In the genomic region with DNA sequence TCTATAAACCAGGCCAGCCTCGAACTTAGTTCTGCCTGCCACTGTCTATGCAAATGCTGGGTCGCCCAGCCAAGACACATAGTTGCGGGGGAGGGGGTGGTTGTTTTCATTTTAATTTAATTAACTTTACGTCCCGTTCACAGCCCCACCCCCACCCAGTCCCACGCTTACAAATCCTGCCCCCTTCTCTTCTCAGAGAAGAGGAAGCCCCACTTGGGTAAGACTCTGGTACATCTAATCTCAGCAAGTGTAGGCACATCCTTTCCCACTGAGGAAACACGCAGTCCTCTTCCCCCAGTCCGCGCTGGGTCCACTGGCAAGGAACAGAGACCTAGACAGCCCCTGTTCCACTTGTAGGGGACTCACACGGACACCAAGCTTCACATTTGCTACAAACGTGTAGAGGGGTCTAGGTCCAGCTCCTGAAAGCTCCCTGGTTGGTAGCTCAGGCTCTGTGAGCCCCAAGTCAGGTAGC, we compare ENCODE assay signal across 8 mouse cellular contexts. TPM values are rescaled to one million over a fixed set of nuclear protein-coding genes. Genes with fewer than 3 reads are reported as not detected.
A peak's percentile ranks its signal among the peaks of the same experiment; 100 is the strongest.
DNase-seq lines count a peak whose midpoint lies in the region; ATAC-seq and TF ChIP-seq lines count a peak whose summit lies in the region.

No protein-coding gene starts in this region.

- peak overlapping the region; percentile 95 for H3K27ac ChIP-seq in hindbrain, embryonic 14.5 days
- peak overlapping the region; percentile 91 for H3K27ac ChIP-seq in liver, postnatal 0 days (ENCODE audit: low read depth)

- 3% methylated on average over 11 of the region's 11 CpGs for WGBS in hindbrain, embryonic 14.5 days
- WGBS in liver, postnatal 0 days (ENCODE audit: insufficient replicate concordance), result 8% methylated on average over 11 of the region's 11 CpGs

- H3K27me3 ChIP-seq in hindbrain, embryonic 14.5 days (ENCODE audit: control insufficient read depth, insufficient read depth, low read length), result no peaks in the 10 kb centered on the region
- no peaks in the 10 kb centered on the region for H3K27me3 ChIP-seq in liver, postnatal 0 days (ENCODE audit: insufficient read depth, low read length)

- no peaks in the 10 kb centered on the region for H3K9me3 ChIP-seq in hindbrain, embryonic 14.5 days (ENCODE audit: control insufficient read depth, low read length)
- no peaks in the 10 kb centered on the region for H3K9me3 ChIP-seq in liver, postnatal 0 days (ENCODE audit: low read length)

- peak overlapping the region; percentile 89 for H3K4me3 ChIP-seq in hindbrain, embryonic 14.5 days (replicated peaks; ENCODE audit: low read length)
- H3K4me3 ChIP-seq in liver, postnatal 0 days (ENCODE audit: low read depth, low read length), result peak overlapping the region; percentile 66

- TF ChIP-seq EP300 in liver, postnatal 0 days (IDR thresholded peaks at IDR 0.05; ENCODE audit: low read depth), result no peak

- peak; percentile 30 for DNase-seq in cerebellum, adult 9-11 months
- no peak for DNase-seq in cerebellum, postnatal 14 days
- DNase-seq in thymus, postnatal 14 days, result peak; percentile 23
- DNase-seq in thymus, postnatal 25 days, result no peak
- no peak for DNase-seq in hindbrain, embryonic 14.5 days (ENCODE audit: low spot score)
- DNase-seq in liver, postnatal 0 days, result no peak
- peak; percentile 21 to 49 for DNase-seq in spleen, postnatal 36 days (ENCODE audit: low spot score in 2 of 2)
- no peak for DNase-seq in urinary bladder, adult 2 months (ENCODE audit: low spot score)

- H3K9ac ChIP-seq in hindbrain, embryonic 14.5 days, result peak overlapping the region; percentile 93
- peak overlapping the region; percentile 71 for H3K9ac ChIP-seq in liver, postnatal 0 days (replicated peaks)

- peak overlapping the region; percentile 93 for H3K4me2 ChIP-seq in hindbrain, embryonic 14.5 days (replicated peaks)
- H3K4me2 ChIP-seq in liver, postnatal 0 days (ENCODE audit: low read depth, low read length), result peak overlapping the region; percentile 96

- no peak for TF ChIP-seq CTCF in liver, postnatal 0 days (IDR thresholded peaks at IDR 0.05; ENCODE audit: low read depth)

- H3K4me1 ChIP-seq in hindbrain, embryonic 14.5 days (replicated peaks; ENCODE audit: control insufficient read depth, insufficient read depth, low read length), result peaks cover 19% of the 10 kb centered on the region
- H3K4me1 ChIP-seq in liver, postnatal 0 days (ENCODE audit: insufficient read depth), result peaks cover 15% of the 10 kb centered on the region

- H3K36me3 ChIP-seq in hindbrain, embryonic 14.5 days (replicated peaks; ENCODE audit: control insufficient read depth, insufficient read depth), result peaks cover 12% of the 10 kb centered on the region; the same call in 1 of the 2 replicates
- 0 out of 2 replicates have a peak, but pooled peaks cover 2% of the 10 kb centered on the region for H3K36me3 ChIP-seq in liver, postnatal 0 days (replicated peaks; ENCODE audit: insufficient read depth, low read length)

- peak; percentile 72; the same call in 1 of the 2 replicates for ATAC-seq in hindbrain, embryonic 14.5 days (ENCODE audit: low FRiP score)
- ATAC-seq in liver, postnatal 0 days, result peak; percentile 30

RNA-seq across cellular contexts. Expression of gene Tdg, which starts 0.5 kb away (rescaled TPM):
- 157 and 165 TPM in 2 replicates for polyA plus RNA-seq in hindbrain, embryonic 14.5 days (2014; fragmentation: Nextera tagmentation; extraction: Ambion mirVana)
- 20.8 and 22.3 TPM in 2 replicates for polyA plus RNA-seq in liver, postnatal 0 days (2015; fragmentation: Nextera tagmentation; extraction: Ambion mirVana)
- 32.9 and 33.5 TPM in 2 replicates for polyA plus RNA-seq in urinary bladder, adult 2 months (2012; rRNA removed)

RNA-seq across cellular contexts. Expression of gene 1190007I07Rik, which starts 6.1 kb away (rescaled TPM):
- polyA plus RNA-seq in hindbrain, embryonic 14.5 days (2014; fragmentation: Nextera tagmentation; extraction: Ambion mirVana), result 38.2 and 41.0 TPM in 2 replicates
- 31.4 and 39.7 TPM in 2 replicates for polyA plus RNA-seq in liver, postnatal 0 days (2015; fragmentation: Nextera tagmentation; extraction: Ambion mirVana)
- 26.1 and 38.6 TPM in 2 replicates for polyA plus RNA-seq in urinary bladder, adult 2 months (2012; rRNA removed)

Comparison
In these comparisons a context has a peak if more than half of its experiments do, and no peak if none do; other contexts are left out.
1. DNase-seq: peak in cerebellum, adult 9-11 months (single experiment), thymus, postnatal 14 days (single experiment) and spleen, postnatal 36 days (2 of 2); none in cerebellum, postnatal 14 days (0 of 2), thymus, postnatal 25 days (single experiment), hindbrain, embryonic 14.5 days (single experiment), liver, postnatal 0 days (single experiment) and urinary bladder, adult 2 months (single experiment).